Comparison of ENCODE assay signal across 8 mouse cellular contexts in the genomic region with DNA sequence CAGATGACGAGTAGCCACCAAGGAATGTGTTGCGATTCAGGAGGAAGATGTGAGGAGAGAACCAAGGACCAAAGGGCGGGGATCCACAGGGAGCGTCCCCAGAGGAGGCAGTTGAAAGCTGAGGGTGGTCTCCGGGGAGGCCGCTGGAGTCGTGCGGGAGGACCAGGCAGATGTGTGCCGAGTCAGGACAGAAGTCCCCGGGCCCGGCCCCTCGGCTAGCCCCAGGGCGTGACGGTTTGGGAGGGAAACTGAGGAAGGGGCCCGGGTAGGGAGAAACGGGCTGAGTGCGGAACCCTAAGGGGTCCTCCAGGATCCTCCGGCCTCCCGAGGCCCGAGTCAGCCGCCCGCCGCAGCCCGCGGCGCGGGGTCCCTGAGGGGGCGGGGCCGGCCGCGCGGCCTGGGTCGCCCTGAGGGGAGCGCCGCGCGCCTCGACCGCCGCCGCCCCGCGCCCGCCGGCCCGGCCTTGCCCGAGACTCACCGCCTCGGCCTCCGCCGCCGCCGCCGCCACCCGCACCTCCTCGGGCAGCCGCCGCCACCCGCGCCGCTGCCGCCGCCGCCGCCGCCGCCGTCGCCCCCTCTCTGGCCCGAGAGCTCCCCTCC. TPM values are rescaled to one million over a fixed set of nuclear protein-coding genes. Genes with fewer than 3 reads are reported as not detected.
DNase-seq lines count a peak whose midpoint lies in the region; ATAC-seq and TF ChIP-seq lines count a peak whose summit lies in the region.

No protein-coding gene starts in this region.

- in situ Hi-C loops in ES-E14 (cut with MboI; ENCODE audit: low sequenced_read_pairs in 2 of 2, unreplicated experiment in 2 of 2) = loop anchor here in 1 of 2 experiments (10.0 kb wide), 1 partner anchor 169 kb away; no protein-coding TSS in a partner anchor

- peak overlapping the region; percentile 91 to 93 for H3K4me3 ChIP-seq in ES-E14 (ENCODE audit: insufficient read depth in 1 of 2, low read depth in 1 of 2, low read length in 2 of 2, poor library complexity in 1 of 2, severe bottlenecking in 1 of 2)
- H3K4me3 ChIP-seq in embryonic facial prominence, embryonic 12.5 days = peak overlapping the region; percentile 96
- peak overlapping the region; percentile 96 for H3K4me3 ChIP-seq in hindbrain, embryonic 10.5 days
- peak overlapping the region; percentile 94 for H3K4me3 ChIP-seq in limb, embryonic 14.5 days (replicated peaks; ENCODE audit: low read length)
- peak overlapping the region; percentile 65 for H3K4me3 ChIP-seq in neural tube, embryonic 11.5 days (ENCODE audit: low read depth, low read length)

- H3K4me1 ChIP-seq in ES-E14 (ENCODE audit: control insufficient read depth in 2 of 2, insufficient read depth in 2 of 2, low read length in 2 of 2, poor library complexity in 1 of 2) = no peaks in the 10 kb centered on the region; a peak in 1 of 4 replicates
- H3K4me1 ChIP-seq in embryonic facial prominence, embryonic 12.5 days = peaks cover 32% of the 10 kb centered on the region
- peaks cover 42% of the 10 kb centered on the region for H3K4me1 ChIP-seq in hindbrain, embryonic 10.5 days (replicated peaks)
- H3K4me1 ChIP-seq in limb, embryonic 14.5 days (ENCODE audit: control insufficient read depth, insufficient read depth, low read length) = peaks cover 22% of the 10 kb centered on the region
- peaks cover 13% of the 10 kb centered on the region for H3K4me1 ChIP-seq in neural tube, embryonic 11.5 days (ENCODE audit: control insufficient read depth, insufficient read depth, low read length)

- ATAC-seq in embryonic facial prominence, embryonic 12.5 days (ENCODE audit: insufficient number of reproducible peaks, insufficient read depth, low FRiP score, low TSS enrichment) = peak; percentile 30; the same call in 1 of the 2 replicates
- peak; percentile 9; the same call in 1 of the 2 replicates for ATAC-seq in limb, embryonic 14.5 days (ENCODE audit: low FRiP score, low read depth)
- peak; percentile 54 for ATAC-seq in neural tube, embryonic 11.5 days (ENCODE audit: insufficient read depth, low FRiP score, low TSS enrichment)
- ATAC-seq in erythroid progenitor cell, adult 5-6 weeks (replicated peaks; ENCODE audit: low FRiP score, poor library complexity, severe bottlenecking) = no peak

- H3K4me2 ChIP-seq in embryonic facial prominence, embryonic 12.5 days (replicated peaks) = peak overlapping the region; percentile 84
- peak overlapping the region; percentile 90 for H3K4me2 ChIP-seq in limb, embryonic 14.5 days (replicated peaks; ENCODE audit: low read depth, low read length, severe bottlenecking)
- peak overlapping the region; percentile 55 for H3K4me2 ChIP-seq in neural tube, embryonic 11.5 days (ENCODE audit: low read depth)

- no peak overlapping the region for H3K27ac ChIP-seq in ES-E14 (ENCODE audit: insufficient read depth, low read depth, low read length, poor library complexity, severe bottlenecking)
- peak overlapping the region; percentile 46; the same call in 1 of the 2 replicates for H3K27ac ChIP-seq in embryonic facial prominence, embryonic 12.5 days
- H3K27ac ChIP-seq in hindbrain, embryonic 10.5 days = peak overlapping the region; percentile 90
- no peak overlapping the region; the same call in 1 of the 2 replicates for H3K27ac ChIP-seq in limb, embryonic 14.5 days (replicated peaks; ENCODE audit: low read depth, low read length)
- H3K27ac ChIP-seq in neural tube, embryonic 11.5 days (ENCODE audit: low read depth, low read length) = no peak overlapping the region

- H3K9ac ChIP-seq in ES-E14 (ENCODE audit: insufficient read depth, low read depth, low read length, poor library complexity, severe bottlenecking) = peak overlapping the region; percentile 84
- H3K9ac ChIP-seq in embryonic facial prominence, embryonic 12.5 days = peak overlapping the region; percentile 93
- H3K9ac ChIP-seq in limb, embryonic 14.5 days (ENCODE audit: low read depth, low read length, severe bottlenecking) = peak overlapping the region; percentile 94
- peak overlapping the region; percentile 72 for H3K9ac ChIP-seq in neural tube, embryonic 11.5 days (ENCODE audit: low read length)

- H3K27me3 ChIP-seq in embryonic facial prominence, embryonic 12.5 days = no peaks in the 10 kb centered on the region
- no peaks in the 10 kb centered on the region for H3K27me3 ChIP-seq in hindbrain, embryonic 10.5 days (ENCODE audit: insufficient read depth, poor library complexity, severe bottlenecking)
- no peaks in the 10 kb centered on the region for H3K27me3 ChIP-seq in limb, embryonic 14.5 days (ENCODE audit: control insufficient read depth, insufficient read depth, low read length)
- no peaks in the 10 kb centered on the region for H3K27me3 ChIP-seq in neural tube, embryonic 11.5 days (ENCODE audit: control insufficient read depth, insufficient read depth, low read length)

- no peaks in the 10 kb centered on the region for H3K9me3 ChIP-seq in ES-E14 (ENCODE audit: control insufficient read depth, insufficient read depth, low read depth, low read length)
- no peaks in the 10 kb centered on the region for H3K9me3 ChIP-seq in embryonic facial prominence, embryonic 12.5 days
- H3K9me3 ChIP-seq in hindbrain, embryonic 10.5 days = no peaks in the 10 kb centered on the region
- no peaks in the 10 kb centered on the region for H3K9me3 ChIP-seq in limb, embryonic 14.5 days (ENCODE audit: control insufficient read depth, low read length)
- no peaks in the 10 kb centered on the region for H3K9me3 ChIP-seq in neural tube, embryonic 11.5 days (ENCODE audit: control insufficient read depth, low read length)

- H3K36me3 ChIP-seq in ES-E14 (ENCODE audit: control insufficient read depth, insufficient read depth, low read length, poor library complexity, severe bottlenecking) = no peaks in the 10 kb centered on the region
- H3K36me3 ChIP-seq in embryonic facial prominence, embryonic 12.5 days = peaks cover 16% of the 10 kb centered on the region
- peaks cover 32% of the 10 kb centered on the region for H3K36me3 ChIP-seq in hindbrain, embryonic 10.5 days
- H3K36me3 ChIP-seq in limb, embryonic 14.5 days (ENCODE audit: control insufficient read depth, insufficient read depth, low read length) = peaks cover 12% of the 10 kb centered on the region; the same call in 1 of the 2 replicates
- H3K36me3 ChIP-seq in neural tube, embryonic 11.5 days (ENCODE audit: control insufficient read depth, insufficient read depth, low read length) = no peaks in the 10 kb centered on the region

- intact Hi-C loops in heart, postnatal 25 days (cut with DNase I) = loop anchor here (2.0 to 5.0 kb wide), 2 partner anchors 43 to 83 kb away; partner anchors contain the start of genes Med29, Paf1 and Rps16

- peak; percentile 29 to 41 for DNase-seq in heart, adult 9 months (ENCODE audit: low spot score in 2 of 2)
- no peak for DNase-seq in heart, postnatal 25 days (ENCODE audit: low spot score)
- DNase-seq in ES-E14 (ENCODE audit: low read depth, low spot score) = no peak
- DNase-seq in hindbrain, embryonic 10.5 days (ENCODE audit: low spot score) = no peak
- peak; percentile 8 for DNase-seq in limb, embryonic 14.5 days (ENCODE audit: low spot score)
- peak; percentile 32 for DNase-seq in neural tube, embryonic 11.5 days (ENCODE audit: low spot score)

- WGBS in embryonic facial prominence, embryonic 12.5 days = 0% methylated on average over 24 of the region's 70 CpGs
- 8% methylated on average over 48 of the region's 70 CpGs for WGBS in hindbrain, embryonic 10.5 days
- 5% methylated on average over 13 of the region's 70 CpGs for WGBS in limb, embryonic 14.5 days
- WGBS in neural tube, embryonic 11.5 days = under 1% methylated on average over 42 of the region's 70 CpGs

- TF ChIP-seq POLR2A in limb, embryonic 14.5 days (IDR thresholded peaks at IDR 0.05; ENCODE audit: borderline replicate concordance, extremely low read depth, insufficient read depth, insufficient read length) = no peak

RNA-seq across cellular contexts. Expression of gene Gmfg, which starts 1.5 kb away (rescaled TPM):
- 1 to 10 TPM; 5.0 to 5.6 TPM for total RNA-seq in heart, postnatal 25 days (2021)
- total RNA-seq in ES-E14 (2012; rRNA removed) = 12.7 and 17.2 TPM in 2 replicates
- 7.5 and 8.3 TPM in 2 replicates for polyA plus RNA-seq in embryonic facial prominence, embryonic 12.5 days (2016; fragmentation: Nextera tagmentation; extraction: Ambion mirVana)
- polyA plus RNA-seq in hindbrain, embryonic 10.5 days (2016; fragmentation: Nextera tagmentation; extraction: Ambion mirVana) = 6.7 and 7.1 TPM in 2 replicates
- polyA plus RNA-seq in limb, embryonic 14.5 days (2012; rRNA removed) = 7.0 and 12.7 TPM in 2 replicates
- polyA plus RNA-seq in limb, embryonic 14.5 days (2014; fragmentation: Nextera tagmentation; extraction: Ambion mirVana) = 15.7 and 19.4 TPM in 2 replicates
- 6.5 and 7.4 TPM in 2 replicates for polyA plus RNA-seq in neural tube, embryonic 11.5 days (2014; fragmentation: Nextera tagmentation; extraction: Ambion mirVana)
- 79.3 and 117 TPM in 2 replicates for total RNA-seq in erythroid progenitor cell, adult 5-6 weeks (2015; ENCODE audit: low replicate concordance)
- total RNA-seq in erythroid progenitor cell, adult 5-6 weeks (2017; ENCODE audit: low replicate concordance) = 55.6 and 119 TPM in 2 replicates

RNA-seq across cellular contexts. Expression of gene Lrfn1, which starts 16.0 kb away (rescaled TPM):
- total RNA-seq in heart, postnatal 25 days (2021) = under 1 TPM; 0.68 to 0.84 TPM
- total RNA-seq in ES-E14 (2012; rRNA removed) = 17.1 and 32.6 TPM in 2 replicates
- polyA plus RNA-seq in embryonic facial prominence, embryonic 12.5 days (2016; fragmentation: Nextera tagmentation; extraction: Ambion mirVana) = 9.9 and 10.7 TPM in 2 replicates
- polyA plus RNA-seq in hindbrain, embryonic 10.5 days (2016; fragmentation: Nextera tagmentation; extraction: Ambion mirVana) = 4.4 and 5.2 TPM in 2 replicates
- polyA plus RNA-seq in limb, embryonic 14.5 days (2012; rRNA removed) = 18.7 and 31.8 TPM in 2 replicates
- polyA plus RNA-seq in limb, embryonic 14.5 days (2014; fragmentation: Nextera tagmentation; extraction: Ambion mirVana) = 5.9 and 7.6 TPM in 2 replicates
- polyA plus RNA-seq in neural tube, embryonic 11.5 days (2014; fragmentation: Nextera tagmentation; extraction: Ambion mirVana) = 7.6 and 9.9 TPM in 2 replicates
- total RNA-seq in erythroid progenitor cell, adult 5-6 weeks (2015; ENCODE audit: low replicate concordance) = 0.84 TPM in 1 of 2 replicates, not detected in the other
- not detected in 2 replicates for total RNA-seq in erythroid progenitor cell, adult 5-6 weeks (2017; ENCODE audit: low replicate concordance)

RNA-seq across cellular contexts. Expression of gene Paf1, which starts 43.0 kb away (rescaled TPM):
- total RNA-seq in heart, postnatal 25 days (2021) = 10 to 100 TPM; 40.6 to 44.3 TPM
- 74.5 and 83.9 TPM in 2 replicates for total RNA-seq in ES-E14 (2012; rRNA removed)
- 82.2 and 85.5 TPM in 2 replicates for polyA plus RNA-seq in embryonic facial prominence, embryonic 12.5 days (2016; fragmentation: Nextera tagmentation; extraction: Ambion mirVana)
- polyA plus RNA-seq in hindbrain, embryonic 10.5 days (2016; fragmentation: Nextera tagmentation; extraction: Ambion mirVana) = 83.2 and 85.4 TPM in 2 replicates
- polyA plus RNA-seq in limb, embryonic 14.5 days (2012; rRNA removed) = 97.8 and 102 TPM in 2 replicates
- 54.2 and 63.1 TPM in 2 replicates for polyA plus RNA-seq in limb, embryonic 14.5 days (2014; fragmentation: Nextera tagmentation; extraction: Ambion mirVana)
- 71.7 and 78.0 TPM in 2 replicates for polyA plus RNA-seq in neural tube, embryonic 11.5 days (2014; fragmentation: Nextera tagmentation; extraction: Ambion mirVana)
- total RNA-seq in erythroid progenitor cell, adult 5-6 weeks (2015; ENCODE audit: low replicate concordance) = 21.4 and 56.6 TPM in 2 replicates
- total RNA-seq in erythroid progenitor cell, adult 5-6 weeks (2017; ENCODE audit: low replicate concordance) = 32.5 and 42.5 TPM in 2 replicates

RNA-seq across cellular contexts. Expression of gene Med29, which starts 43.3 kb away (rescaled TPM):
- 10 to 100 TPM; 18.2 to 20.9 TPM for total RNA-seq in heart, postnatal 25 days (2021)
- 34.8 and 50.8 TPM in 2 replicates for total RNA-seq in ES-E14 (2012; rRNA removed)
- polyA plus RNA-seq in embryonic facial prominence, embryonic 12.5 days (2016; fragmentation: Nextera tagmentation; extraction: Ambion mirVana) = 51.1 and 52.0 TPM in 2 replicates
- polyA plus RNA-seq in hindbrain, embryonic 10.5 days (2016; fragmentation: Nextera tagmentation; extraction: Ambion mirVana) = 62.9 and 65.0 TPM in 2 replicates
- polyA plus RNA-seq in limb, embryonic 14.5 days (2012; rRNA removed) = 47.5 and 61.6 TPM in 2 replicates
- 46.6 and 49.9 TPM in 2 replicates for polyA plus RNA-seq in limb, embryonic 14.5 days (2014; fragmentation: Nextera tagmentation; extraction: Ambion mirVana)
- polyA plus RNA-seq in neural tube, embryonic 11.5 days (2014; fragmentation: Nextera tagmentation; extraction: Ambion mirVana) = 45.8 and 48.8 TPM in 2 replicates
- 0.84 and 13.0 TPM in 2 replicates for total RNA-seq in erythroid progenitor cell, adult 5-6 weeks (2015; ENCODE audit: low replicate concordance)
- 2.6 and 4.4 TPM in 2 replicates for total RNA-seq in erythroid progenitor cell, adult 5-6 weeks (2017; ENCODE audit: low replicate concordance)

RNA-seq across cellular contexts. Expression of gene Zfp36, which starts 55.7 kb away (rescaled TPM):
- 10 to 100 TPM; 14.1 to 18.0 TPM for total RNA-seq in heart, postnatal 25 days (2021)
- total RNA-seq in ES-E14 (2012; rRNA removed) = 3.9 and 5.0 TPM in 2 replicates
- polyA plus RNA-seq in embryonic facial prominence, embryonic 12.5 days (2016; fragmentation: Nextera tagmentation; extraction: Ambion mirVana) = 7.8 and 8.6 TPM in 2 replicates
- polyA plus RNA-seq in hindbrain, embryonic 10.5 days (2016; fragmentation: Nextera tagmentation; extraction: Ambion mirVana) = 5.3 and 5.8 TPM in 2 replicates
- polyA plus RNA-seq in limb, embryonic 14.5 days (2012; rRNA removed) = 12.3 and 19.0 TPM in 2 replicates
- 16.0 TPM in 2 replicates for polyA plus RNA-seq in limb, embryonic 14.5 days (2014; fragmentation: Nextera tagmentation; extraction: Ambion mirVana)
- 4.3 and 5.1 TPM in 2 replicates for polyA plus RNA-seq in neural tube, embryonic 11.5 days (2014; fragmentation: Nextera tagmentation; extraction: Ambion mirVana)
- 39.8 and 50.5 TPM in 2 replicates for total RNA-seq in erythroid progenitor cell, adult 5-6 weeks (2015; ENCODE audit: low replicate concordance)
- total RNA-seq in erythroid progenitor cell, adult 5-6 weeks (2017; ENCODE audit: low replicate concordance) = 3.9 and 6.4 TPM in 2 replicates

Comparison
In these comparisons a context has a peak if more than half of its experiments do, and no peak if none do; other contexts are left out.
1. DNase-seq: peak in heart, adult 9 months (2 of 2), limb, embryonic 14.5 days (single experiment) and neural tube, embryonic 11.5 days (single experiment); none in heart, postnatal 25 days (single experiment), ES-E14 (single experiment) and hindbrain, embryonic 10.5 days (single experiment).
2. H3K27ac ChIP-seq: peak in embryonic facial prominence, embryonic 12.5 days (single experiment) and hindbrain, embryonic 10.5 days (single experiment); none in ES-E14 (single experiment), limb, embryonic 14.5 days (single experiment) and neural tube, embryonic 11.5 days (single experiment).
3. Peak in every context shown above with its lines, with median percentiles within 50 percentile points of each other: H3K4me3 ChIP-seq, H3K9ac ChIP-seq and H3K4me2 ChIP-seq.